Mouse (Mus musculus) B cell, adult (primary cell): ENCODE measurements around the gene Prps1l3. TPM values are rescaled to one million over a fixed set of nuclear protein-coding genes. Genes with fewer than 3 reads are reported as not detected.

Source experiments
- total RNA-seq: library from RNA; stranded (reverse); gene quantifications from 4 replicates; pipeline ENCODE4 v1.2.4, GENCODE M21; 2023; ENCODE audit not compliant: inconsistent age

The Prps1l3 gene
- total RNA-seq: 57.9 to 65.1 TPM (median 59.8 TPM) in 4 replicates

DNA sequence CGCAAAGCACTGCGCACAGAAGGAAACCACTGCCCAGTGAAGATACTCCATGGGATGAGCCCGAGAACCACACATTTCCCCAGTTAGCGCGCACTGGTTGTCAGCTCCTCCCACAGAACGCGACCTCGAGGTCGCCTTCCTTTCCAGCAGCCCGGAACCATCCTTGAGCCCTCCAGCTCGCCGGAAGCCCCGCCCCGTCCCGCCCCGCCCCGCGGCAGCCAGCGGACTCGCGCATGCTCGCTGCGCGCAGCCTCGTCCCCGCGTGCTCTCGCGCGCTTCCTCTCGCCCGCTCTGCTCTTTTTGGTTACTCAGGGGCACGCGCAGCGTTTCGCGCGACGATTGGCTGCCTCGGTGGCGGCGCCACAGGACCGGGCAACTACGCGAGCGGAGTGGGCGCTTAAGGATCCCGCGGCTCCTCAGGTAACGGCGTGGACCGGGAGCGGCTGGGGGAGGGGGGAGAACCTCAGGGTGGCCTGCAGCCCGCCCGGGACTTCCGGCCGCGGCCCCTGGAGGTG is at the start of gene Prps1l3, which contains the start of gene Mipol1:
Prps1l3 (plus strand) TSS at position 221 of the 515 bp plus-strand sequence.
Mipol1 (plus strand) TSS at position 236 of the 515 bp plus-strand sequence.

DNA sequence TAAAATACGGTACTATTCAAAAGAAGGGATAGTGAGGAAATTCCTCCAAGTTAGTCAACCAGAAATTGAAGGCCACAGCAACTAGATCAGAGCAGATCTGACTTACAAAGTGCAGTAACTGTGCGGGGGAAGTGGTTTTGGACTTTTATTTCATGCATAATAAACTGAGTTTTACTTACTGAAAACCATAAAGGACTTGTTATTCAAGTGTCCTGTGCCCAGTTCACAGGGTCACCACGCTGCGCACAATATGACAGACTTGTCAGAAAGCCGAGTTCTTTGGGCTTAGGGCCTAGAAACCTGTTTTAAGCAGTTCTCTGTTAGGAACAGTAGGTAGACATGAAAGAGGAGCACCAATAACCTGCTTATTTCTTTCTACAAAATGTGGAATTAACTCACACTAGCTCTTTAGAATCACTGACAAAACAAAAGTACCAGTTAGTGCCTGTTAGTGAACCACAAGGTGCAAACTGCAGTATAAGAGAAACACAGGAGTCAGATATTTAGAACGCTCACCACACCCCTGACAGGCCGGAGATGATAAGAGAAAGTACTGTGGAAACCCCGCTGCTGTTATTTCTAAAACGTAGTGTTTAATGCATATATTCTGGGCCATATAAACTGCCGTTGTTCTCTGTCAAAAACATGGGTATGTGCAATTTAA is 32.7 kb upstream of the Prps1l3 start, which contains the start of gene Slc25a21:
Slc25a21 (minus strand) TSS at position 110 of the 664 bp plus-strand sequence.

Other genes starting within 250 kb of the Prps1l3 start
- gene Slc25a21, start 32.9 kb upstream of the Prps1l3 start, total RNA-seq: not detected in 4 replicates
- gene Mipol1, start within 50 bp of the Prps1l3 start, total RNA-seq: 5.3 to 7.1 TPM (median 6.3 TPM) in 4 replicates